Mouse (Mus musculus): ENCODE measurements around the gene Il6st. TPM values are rescaled to one million over a fixed set of nuclear protein-coding genes. Genes with fewer than 3 reads are reported as not detected.

Il6st gene
- total RNA-seq, 4 experiments from 2014 or later: 297 to 404 (median 379) TPM

GRCm38 (mm10) chr13:112523346-112523970, 59.6 kb downstream of the Il6st start:
- DNase-seq: no peak

GRCm38 (mm10) chr13:112527186-112527585, 63.3 kb downstream of the Il6st start:
- DNase-seq: no peak

GRCm38 (mm10) chr13:112529893-112530292, 66.0 kb downstream of the Il6st start:
- peak; percentile 71 for DNase-seq

- no peak for DNase-seq
Measured at GRCm38 (mm10) chr13:112532235-112532634, 68.4 kb downstream of the Il6st start.

- DNase-seq: peak; percentile 58
Measured at GRCm38 (mm10) chr13:112533556-112533955, 69.7 kb downstream of the Il6st start.

GRCm38 (mm10) chr13:112536611-112537010, 72.7 kb downstream of the Il6st start:
- DNase-seq: no peak

- no peak for DNase-seq
Measured at GRCm38 (mm10) chr13:112537065-112537464, 73.2 kb downstream of the Il6st start.

- no peak for DNase-seq
Measured at GRCm38 (mm10) chr13:112540616-112541015, 76.7 kb downstream of the Il6st start.

- DNase-seq: no peak
Measured at GRCm38 (mm10) chr13:112541223-112541975, 77.5 kb downstream of the Il6st start.

GRCm38 (mm10) chr13:112551641-112552548, 88.0 kb downstream of the Il6st start:
- no peak for DNase-seq

- DNase-seq: no peak
Measured at GRCm38 (mm10) chr13:112553304-112553703, 89.4 kb downstream of the Il6st start.

GRCm38 (mm10) chr13:112556501-112556900, 92.6 kb downstream of the Il6st start:
- no peak for DNase-seq

Other genes with a start within 250 kb of the Il6st start
- 1 to 10 TPM; 2.0 to 4.1 (median 2.9) TPM for gene Ankrd55, start 175.6 kb upstream of the Il6st start, total RNA-seq (2022)
- under 1 TPM; 0.10 to 0.26 (median 0.16) TPM for gene Il31ra, start 130.3 kb downstream of the Il6st start, total RNA-seq (2022)
- gene Ddx4, start 188.4 kb downstream of the Il6st start, total RNA-seq (2022): under 1 TPM; 0.27 to 0.96 (median 0.53) TPM
- gene Slc38a9, start 196.7 kb downstream of the Il6st start, total RNA-seq (2022): 10 to 100 TPM; 27.8 to 39.4 (median 36.0) TPM

All from adrenal gland, adult 8-10 months (tissue).